Mouse (Mus musculus): Measurements from ENCODE around the gene Auts2. TPM values are rescaled to one million over a fixed set of nuclear protein-coding genes. Genes with fewer than 3 reads are reported as not detected.

The Auts2 gene
- polyA plus RNA-seq, 1 experiment from 2014 or later: 4.4 TPM

GRCm38 (mm10) chr5:132268351-132268967 lies 274.7 kb downstream of the Auts2 start:
- ATAC-seq (no peak), DNase-seq (ENCODE audit: low spot score) (no peak)
- Histone ChIP-seq H3K4me1 (ENCODE audit: insufficient read depth, low read depth, low read length) (no peaks in the 10 kb centered on the region), H3K9ac (replicated peaks; ENCODE audit: low read depth) (no peak overlapping the region), H3K4me2 (replicated peaks; ENCODE audit: low read depth, low read length) (no peak overlapping the region), H3K4me3 (ENCODE audit: low read depth, low read length) (no peak overlapping the region), H3K9me3 (ENCODE audit: low read length) (no peaks in the 10 kb centered on the region), H3K27ac (ENCODE audit: low read length) (no peak overlapping the region), H3K27me3 (replicated peaks; ENCODE audit: insufficient read depth, low read length) (no peaks in the 10 kb centered on the region), H3K36me3 (ENCODE audit: insufficient read depth, low read length) (no peaks in the 10 kb centered on the region)
- no peak for TF ChIP-seq EP300 (IDR thresholded peaks at IDR 0.05)
- TF ChIP-seq CTCF (IDR thresholded peaks at IDR 0.05): no peak
- WGBS: 77% methylated on average over 6 of the region's 6 CpGs

DNA sequence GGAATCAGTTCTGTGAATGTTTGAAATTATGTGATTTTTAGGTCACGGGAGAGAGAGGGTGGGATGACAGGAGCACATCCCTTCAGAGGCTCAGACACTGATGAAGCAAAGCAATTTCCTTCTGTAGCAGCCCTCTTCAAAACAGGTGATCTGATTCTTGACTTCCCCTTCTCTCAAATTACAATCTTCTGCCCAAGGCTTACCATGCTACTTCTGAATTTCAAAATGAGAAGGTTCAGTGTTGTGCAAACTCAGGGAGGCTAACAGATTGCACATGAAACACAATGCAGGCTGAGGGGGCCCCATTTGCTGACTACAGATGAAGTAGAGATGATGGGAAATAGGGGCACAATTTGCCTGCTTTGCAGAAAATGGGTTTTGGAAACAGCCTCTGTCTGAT lies 278.1 kb downstream of the Auts2 start:
- WGBS: 60% methylated on average over 1 of the region's 1 CpGs
- no peak for ATAC-seq

GRCm38 (mm10) chr5:132261750-132262149 lies 281.4 kb downstream of the Auts2 start:
- Histone ChIP-seq H3K4me3 (ENCODE audit: low read depth, low read length) (no peak overlapping the region), H3K9me3 (ENCODE audit: low read length) (no peaks in the 10 kb centered on the region), H3K27ac (ENCODE audit: low read length) (no peak overlapping the region), H3K27me3 (replicated peaks; ENCODE audit: insufficient read depth, low read length) (no peaks in the 10 kb centered on the region), H3K4me1 (ENCODE audit: insufficient read depth, low read depth, low read length) (no peaks in the 10 kb centered on the region), H3K4me2 (replicated peaks; ENCODE audit: low read depth, low read length) (no peak overlapping the region), H3K9ac (replicated peaks; ENCODE audit: low read depth) (no peak overlapping the region), H3K36me3 (ENCODE audit: insufficient read depth, low read length) (no peaks in the 10 kb centered on the region)
- DNase-seq (ENCODE audit: low spot score): no peak
- no peak for TF ChIP-seq EP300 (IDR thresholded peaks at IDR 0.05)
- no peak for TF ChIP-seq CTCF (IDR thresholded peaks at IDR 0.05)
- 64% methylated on average over 1 of the region's 1 CpGs for WGBS
- ATAC-seq: no peak

More for the DNA sequence above, 278.1 kb downstream of the Auts2 start:
- TF ChIP-seq EP300 (IDR thresholded peaks at IDR 0.05) (no peak), CTCF (IDR thresholded peaks at IDR 0.05) (no peak)
- Histone ChIP-seq H3K27ac (ENCODE audit: low read length) (no peak overlapping the region), H3K36me3 (ENCODE audit: insufficient read depth, low read length) (no peaks in the 10 kb centered on the region), H3K9ac (replicated peaks; ENCODE audit: low read depth) (no peak overlapping the region), H3K4me2 (replicated peaks; ENCODE audit: low read depth, low read length) (no peak overlapping the region), H3K4me1 (ENCODE audit: insufficient read depth, low read depth, low read length) (no peaks in the 10 kb centered on the region), H3K4me3 (ENCODE audit: low read depth, low read length) (no peak overlapping the region), H3K9me3 (ENCODE audit: low read length) (no peaks in the 10 kb centered on the region), H3K27me3 (replicated peaks; ENCODE audit: insufficient read depth, low read length) (no peaks in the 10 kb centered on the region)
- DNase-seq (ENCODE audit: low spot score): no peak

DNA sequence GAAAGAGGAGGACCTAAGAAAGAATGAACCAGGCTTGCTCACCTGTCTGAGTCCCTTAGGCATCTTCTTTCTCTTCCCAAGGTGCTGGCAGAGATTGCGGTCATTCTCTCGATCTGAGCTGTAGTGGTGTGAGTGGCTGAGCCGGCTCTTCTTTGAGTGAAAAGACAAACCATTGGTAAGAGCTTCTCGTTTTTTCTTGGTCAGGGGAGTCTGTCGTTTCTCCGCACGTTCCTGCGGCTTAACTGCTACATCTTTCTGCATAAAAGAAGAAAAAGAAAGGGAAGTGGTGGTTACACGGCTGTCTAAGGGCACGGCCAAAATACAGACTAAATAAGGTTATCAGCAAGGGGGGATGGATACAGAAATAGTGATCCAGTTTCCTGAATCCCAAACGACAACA lies 284.3 kb downstream of the Auts2 start:
- no peak overlapping the region for H3K9ac ChIP-seq (replicated peaks; ENCODE audit: low read depth)
- TF ChIP-seq EP300 (IDR thresholded peaks at IDR 0.05) (no peak), CTCF (IDR thresholded peaks at IDR 0.05) (no peak)
- no peak for ATAC-seq
- no peak for DNase-seq (ENCODE audit: low spot score)
- no peaks in the 10 kb centered on the region for H3K36me3 ChIP-seq (ENCODE audit: insufficient read depth, low read length)
- H3K4me1 ChIP-seq (ENCODE audit: insufficient read depth, low read depth, low read length): no peaks in the 10 kb centered on the region
- H3K4me2 ChIP-seq (replicated peaks; ENCODE audit: low read depth, low read length): no peak overlapping the region
- 87% methylated on average over 11 of the region's 11 CpGs for WGBS
- no peaks in the 10 kb centered on the region for H3K27me3 ChIP-seq (replicated peaks; ENCODE audit: insufficient read depth, low read length)
- H3K27ac ChIP-seq (ENCODE audit: low read length): no peak overlapping the region
- H3K4me3 ChIP-seq (ENCODE audit: low read depth, low read length): no peak overlapping the region
- no peaks in the 10 kb centered on the region for H3K9me3 ChIP-seq (ENCODE audit: low read length)

DNA sequence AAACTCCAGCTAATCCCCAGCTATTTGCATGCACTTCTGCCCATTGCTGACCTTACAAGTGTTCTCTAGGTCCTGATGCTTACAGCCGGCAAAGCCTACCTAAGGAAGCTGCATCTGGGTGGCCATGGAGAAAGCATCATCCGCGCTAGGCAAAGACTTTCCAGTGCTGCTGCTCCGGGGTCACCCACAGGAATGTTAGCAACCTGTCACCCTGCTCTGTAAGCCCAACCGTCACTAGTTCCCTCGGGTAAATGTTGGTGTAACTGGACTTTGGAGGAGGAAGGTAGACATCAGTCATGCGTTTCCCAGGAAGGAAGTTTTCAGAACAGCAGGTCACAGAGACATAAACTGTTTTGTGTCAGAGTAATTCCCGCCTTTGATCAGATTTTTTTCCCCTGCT lies 287.6 kb downstream of the Auts2 start:
- H3K36me3 ChIP-seq (ENCODE audit: insufficient read depth, low read length): no peaks in the 10 kb centered on the region
- ATAC-seq (no peak), DNase-seq (ENCODE audit: low spot score) (no peak)
- H3K27ac ChIP-seq (ENCODE audit: low read length): no peak overlapping the region
- 54% methylated on average over 8 of the region's 8 CpGs for WGBS
- TF ChIP-seq CTCF (IDR thresholded peaks at IDR 0.05) (no peak), EP300 (IDR thresholded peaks at IDR 0.05) (no peak)
- H3K4me1 ChIP-seq (ENCODE audit: insufficient read depth, low read depth, low read length): no peaks in the 10 kb centered on the region
- H3K9ac ChIP-seq (replicated peaks; ENCODE audit: low read depth): no peak overlapping the region
- H3K9me3 ChIP-seq (ENCODE audit: low read length): no peaks in the 10 kb centered on the region
- no peaks in the 10 kb centered on the region for H3K27me3 ChIP-seq (replicated peaks; ENCODE audit: insufficient read depth, low read length)
- H3K4me2 ChIP-seq (replicated peaks; ENCODE audit: low read depth, low read length): no peak overlapping the region
- H3K4me3 ChIP-seq (ENCODE audit: low read depth, low read length): no peak overlapping the region

- Histone ChIP-seq H3K4me1 (ENCODE audit: insufficient read depth, low read depth, low read length) (no peaks in the 10 kb centered on the region), H3K36me3 (ENCODE audit: insufficient read depth, low read length) (no peaks in the 10 kb centered on the region), H3K4me2 (replicated peaks; ENCODE audit: low read depth, low read length) (no peak overlapping the region), H3K27ac (ENCODE audit: low read length) (no peak overlapping the region), H3K9me3 (ENCODE audit: low read length) (no peaks in the 10 kb centered on the region), H3K9ac (replicated peaks; ENCODE audit: low read depth) (no peak overlapping the region), H3K27me3 (replicated peaks; ENCODE audit: insufficient read depth, low read length) (no peaks in the 10 kb centered on the region), H3K4me3 (ENCODE audit: low read depth, low read length) (no peak overlapping the region)
- no peak for TF ChIP-seq EP300 (IDR thresholded peaks at IDR 0.05)
- WGBS: 79% methylated on average over 11 of the region's 11 CpGs
- DNase-seq (ENCODE audit: low spot score) (no peak), ATAC-seq (no peak)
Measured at GRCm38 (mm10) chr5:132249523-132249922, 293.6 kb downstream of the Auts2 start.

GRCm38 (mm10) chr5:132248069-132248468 lies 295.1 kb downstream of the Auts2 start:
- H3K27ac ChIP-seq (ENCODE audit: low read length): no peak overlapping the region
- no peaks in the 10 kb centered on the region for H3K9me3 ChIP-seq (ENCODE audit: low read length)
- ATAC-seq (no peak), DNase-seq (ENCODE audit: low spot score) (no peak)
- TF ChIP-seq EP300 (IDR thresholded peaks at IDR 0.05) (no peak), CTCF (IDR thresholded peaks at IDR 0.05) (no peak)
- WGBS: 40% methylated on average over 7 of the region's 7 CpGs
- no peaks in the 10 kb centered on the region for H3K36me3 ChIP-seq (ENCODE audit: insufficient read depth, low read length)
- H3K4me1 ChIP-seq (ENCODE audit: insufficient read depth, low read depth, low read length): no peaks in the 10 kb centered on the region
- H3K4me2 ChIP-seq (replicated peaks; ENCODE audit: low read depth, low read length): no peak overlapping the region
- no peak overlapping the region for H3K9ac ChIP-seq (replicated peaks; ENCODE audit: low read depth)
- no peak overlapping the region for H3K4me3 ChIP-seq (ENCODE audit: low read depth, low read length)
- H3K27me3 ChIP-seq (replicated peaks; ENCODE audit: insufficient read depth, low read length): no peaks in the 10 kb centered on the region

Data from lung, postnatal 0 days (tissue).